Mouse (Mus musculus) mouse trophoblast stem cell (cell line): ENCODE results near the gene Rrp7a.

Experiments
- in situ Hi-C, 2 experiments: fragments of 300-500 bp; cut with MseI, MboI; formaldehyde crosslinking; loops; 2 replicates in 1 of 2; 3 replicates in 1 of 2; pipeline ENCODE4 v1.15.1; 2025

Gene Rrp7a

GRCm38 (mm10) chr15:83122566-83123145 is at the start of gene Rrp7a:
Rrp7a (minus strand) TSS chr15:83122801.
- in situ Hi-C loops: no loop called here

- in situ Hi-C loops: no loop called here
Observed at GRCm38 (mm10) chr15:83171712-83172481, 49.3 kb upstream of the Rrp7a start.

GRCm38 (mm10) chr15:83170956-83171659 is 48.5 kb upstream of the Rrp7a start:
- in situ Hi-C loops: no loop called here

GRCm38 (mm10) chr15:83169772-83170722 is 47.4 kb upstream of the Rrp7a start:
- in situ Hi-C loops: no loop called here

- in situ Hi-C loops: no loop called here
Observed at GRCm38 (mm10) chr15:83168875-83169771, 46.5 kb upstream of the Rrp7a start.

GRCm38 (mm10) chr15:83168311-83168710 is 45.7 kb upstream of the Rrp7a start:
- in situ Hi-C loops: no loop called here

GRCm38 (mm10) chr15:83167550-83168065 is 45.0 kb upstream of the Rrp7a start:
- in situ Hi-C loops: no loop called here

- in situ Hi-C loops: no loop called here
Observed at GRCm38 (mm10) chr15:83167126-83167525, 44.5 kb upstream of the Rrp7a start.

GRCm38 (mm10) chr15:83166642-83167041 is 44.0 kb upstream of the Rrp7a start:
- in situ Hi-C loops: no loop called here

GRCm38 (mm10) chr15:83165526-83166315 is 43.1 kb upstream of the Rrp7a start:
- in situ Hi-C loops: no loop called here

GRCm38 (mm10) chr15:83164971-83165471 is 42.4 kb upstream of the Rrp7a start:
- in situ Hi-C loops: no loop called here

GRCm38 (mm10) chr15:83162818-83163485 is 40.4 kb upstream of the Rrp7a start:
- in situ Hi-C loops: no loop called here

- in situ Hi-C loops: no loop called here
Observed at GRCm38 (mm10) chr15:83162001-83162400, 39.4 kb upstream of the Rrp7a start.

GRCm38 (mm10) chr15:83161062-83161748 is 38.6 kb upstream of the Rrp7a start:
- in situ Hi-C loops: no loop called here

GRCm38 (mm10) chr15:83160561-83160960 is 38.0 kb upstream of the Rrp7a start:
- in situ Hi-C loops: no loop called here

GRCm38 (mm10) chr15:83159823-83160222 is 37.2 kb upstream of the Rrp7a start:
- in situ Hi-C loops: loop anchor here in 1 of 2 experiments (5.0 kb wide), 1 partner anchor 47 kb away; no protein-coding TSS in a partner anchor

- in situ Hi-C loops: loop anchor here in 1 of 2 experiments (5.0 kb wide), 1 partner anchor 49 kb away; no protein-coding TSS in a partner anchor
Observed at GRCm38 (mm10) chr15:83158587-83159160, 36.1 kb upstream of the Rrp7a start.
